8 mouse cellular contexts compared by ENCODE assay signal in genomic region chr4:137448197-137448596, GRCm38 (mm10). TPM values are rescaled to one million over a fixed set of nuclear protein-coding genes. Genes with fewer than 3 reads are reported as not detected.
DNase-seq lines count a peak whose midpoint lies in the region; ATAC-seq and TF ChIP-seq lines count a peak whose summit lies in the region.

No protein-coding gene starts in this region.

- WGBS in heart, adult 2 months: 15% methylated on average over 6 of the region's 6 CpGs
- 18% methylated on average over 6 of the region's 6 CpGs for WGBS in embryonic facial prominence, embryonic 14.5 days
- WGBS in midbrain, postnatal 0 days: 29% methylated on average over 6 of the region's 6 CpGs
- 72% methylated on average over 6 of the region's 6 CpGs for WGBS in forebrain, embryonic 10.5 days

- DNase-seq in heart, adult 2 months: peak; percentile 50 to 59
- DNase-seq in heart, postnatal 25 days (ENCODE audit: low spot score): no peak
- DNase-seq in retina, postnatal 1 day: peak; percentile 49
- no peak for DNase-seq in retina, embryonic 14.5 days (ENCODE audit: low spot score)
- DNase-seq in embryonic facial prominence, embryonic 14.5 days (ENCODE audit: low spot score): peak; percentile 80
- peak; percentile 25 for DNase-seq in midbrain, postnatal 0 days (ENCODE audit: low spot score)
- DNase-seq in spleen, postnatal 10 days (ENCODE audit: low spot score in 2 of 2): no peak
- DNase-seq in forebrain, embryonic 10.5 days (ENCODE audit: extremely low spot score, low spot score): no peak

- peak overlapping the region; percentile 29; the same call in 1 of the 2 replicates for H3K27ac ChIP-seq in heart, adult 2 months
- H3K27ac ChIP-seq in embryonic facial prominence, embryonic 14.5 days (replicated peaks; ENCODE audit: low read depth, low read length): peak overlapping the region; percentile 19; the same call in 1 of the 2 replicates
- H3K27ac ChIP-seq in midbrain, postnatal 0 days (ENCODE audit: low read depth, low read length): no peak overlapping the region
- H3K27ac ChIP-seq in forebrain, embryonic 10.5 days: no peak overlapping the region

- peak overlapping the region; percentile 5; the same call in 1 of the 2 replicates for H3K4me2 ChIP-seq in embryonic facial prominence, embryonic 14.5 days (ENCODE audit: low read depth, low read length)
- no peak overlapping the region for H3K4me2 ChIP-seq in midbrain, postnatal 0 days (ENCODE audit: low read depth, low read length, poor library complexity, severe bottlenecking)

- H3K9me3 ChIP-seq in embryonic facial prominence, embryonic 14.5 days (ENCODE audit: control insufficient read depth, low read length): no peaks in the 10 kb centered on the region
- no peaks in the 10 kb centered on the region for H3K9me3 ChIP-seq in midbrain, postnatal 0 days (ENCODE audit: low read length)
- H3K9me3 ChIP-seq in forebrain, embryonic 10.5 days: no peaks in the 10 kb centered on the region

- no peaks in the 10 kb centered on the region for H3K79me2 ChIP-seq in heart, adult 2 months (replicated peaks; ENCODE audit: control insufficient read depth, insufficient read depth, low read length)

- 0 out of 2 replicates have a peak overlapping the region, but pooled peaks have one; percentile 15 for H3K9ac ChIP-seq in heart, adult 2 months (ENCODE audit: low read depth, low read length)
- H3K9ac ChIP-seq in embryonic facial prominence, embryonic 14.5 days (ENCODE audit: low read depth, low read length): no peak overlapping the region
- H3K9ac ChIP-seq in midbrain, postnatal 0 days (replicated peaks; ENCODE audit: low read length, poor library complexity, severe bottlenecking): no peak overlapping the region

- no peaks in the 10 kb centered on the region for H3K27me3 ChIP-seq in heart, adult 2 months (ENCODE audit: control insufficient read depth, insufficient read depth, low read length)
- H3K27me3 ChIP-seq in embryonic facial prominence, embryonic 14.5 days (replicated peaks; ENCODE audit: control insufficient read depth, insufficient read depth, low read length): no peaks in the 10 kb centered on the region
- H3K27me3 ChIP-seq in midbrain, postnatal 0 days (ENCODE audit: insufficient read depth, low read length): no peaks in the 10 kb centered on the region
- H3K27me3 ChIP-seq in forebrain, embryonic 10.5 days (ENCODE audit: poor library complexity, severe bottlenecking): no peaks in the 10 kb centered on the region

- no peak for TF ChIP-seq CTCF in heart, adult 2 months (IDR thresholded peaks at IDR 0.05)
- TF ChIP-seq CTCF in midbrain, postnatal 0 days (IDR thresholded peaks at IDR 0.05): no peak

- no peak overlapping the region for H3K4me3 ChIP-seq in heart, adult 2 months
- H3K4me3 ChIP-seq in embryonic facial prominence, embryonic 14.5 days (ENCODE audit: low read depth, low read length): no peak overlapping the region
- H3K4me3 ChIP-seq in midbrain, postnatal 0 days (ENCODE audit: low read depth, low read length): no peak overlapping the region
- H3K4me3 ChIP-seq in forebrain, embryonic 10.5 days: no peak overlapping the region

- H3K4me1 ChIP-seq in heart, adult 2 months (ENCODE audit: control insufficient read depth, insufficient read depth, low read length): peaks cover 10% of the 10 kb centered on the region
- peaks cover 17% of the 10 kb centered on the region for H3K4me1 ChIP-seq in embryonic facial prominence, embryonic 14.5 days (ENCODE audit: control insufficient read depth, insufficient read depth, low read length)
- H3K4me1 ChIP-seq in midbrain, postnatal 0 days (ENCODE audit: insufficient read depth, low read length): no peaks in the 10 kb centered on the region
- H3K4me1 ChIP-seq in forebrain, embryonic 10.5 days: peaks cover 16% of the 10 kb centered on the region

- TF ChIP-seq POLR2A in heart, adult 2 months (IDR thresholded peaks at IDR 0.05; ENCODE audit: insufficient read depth, low read depth, low read length): no peak

- ATAC-seq in embryonic facial prominence, embryonic 14.5 days (ENCODE audit: low read depth): peak; percentile 81
- ATAC-seq in midbrain, postnatal 0 days (ENCODE audit: low FRiP score): no peak

- no peaks in the 10 kb centered on the region for H3K36me3 ChIP-seq in heart, adult 2 months (ENCODE audit: control insufficient read depth, insufficient read depth, low read length)
- H3K36me3 ChIP-seq in embryonic facial prominence, embryonic 14.5 days (ENCODE audit: control insufficient read depth, insufficient read depth, low read length): no peaks in the 10 kb centered on the region
- no peaks in the 10 kb centered on the region for H3K36me3 ChIP-seq in midbrain, postnatal 0 days (ENCODE audit: insufficient read depth, low read length)
- H3K36me3 ChIP-seq in forebrain, embryonic 10.5 days (replicated peaks): no peaks in the 10 kb centered on the region

- no peak for TF ChIP-seq EP300 in heart, adult 2 months (IDR thresholded peaks at IDR 0.05; ENCODE audit: insufficient read depth, low read depth, low read length)

- intact Hi-C loops in heart, adult 2 months (cut with DNase I): loop anchor here (5.0 kb wide), 1 partner anchor 39 kb away; no protein-coding TSS in a partner anchor
- intact Hi-C loops in heart, postnatal 25 days (cut with DNase I): loop anchor here (2.0 to 5.0 kb wide), 2 partner anchors 21 to 54 kb away; partner anchors contain the start of gene Hspg2

RNA-seq across cellular contexts. Expression of gene 1700013G24Rik, which starts 4.9 kb away (rescaled TPM):
- not detected for total RNA-seq in heart, adult 2 months (2021)
- 0.38 and 0.57 TPM in 2 replicates for polyA plus RNA-seq in heart, adult 2 months (2012; rRNA removed)
- not detected for total RNA-seq in heart, postnatal 25 days (2021)
- polyA plus RNA-seq in embryonic facial prominence, embryonic 14.5 days (2014; fragmentation: Nextera tagmentation; extraction: Ambion mirVana): 0.17 and 0.46 TPM in 2 replicates
- not detected in 2 replicates for total RNA-seq in midbrain, postnatal 0 days (2014; rRNA removed)
- polyA plus RNA-seq in midbrain, postnatal 0 days (2015; fragmentation: Nextera tagmentation; extraction: Ambion mirVana): not detected in 2 replicates
- polyA plus RNA-seq in forebrain, embryonic 10.5 days (2016; fragmentation: Nextera tagmentation; extraction: Ambion mirVana): not detected in 2 replicates

RNA-seq across cellular contexts. Expression of gene Cela3b, which starts 17.9 kb away (rescaled TPM):
- total RNA-seq in heart, adult 2 months (2021): not detected
- polyA plus RNA-seq in heart, adult 2 months (2012; rRNA removed): 0.32 TPM in 1 of 2 replicates, not detected in the other
- total RNA-seq in heart, postnatal 25 days (2021): not detected
- polyA plus RNA-seq in embryonic facial prominence, embryonic 14.5 days (2014; fragmentation: Nextera tagmentation; extraction: Ambion mirVana): 0.30 and 0.56 TPM in 2 replicates
- total RNA-seq in midbrain, postnatal 0 days (2014; rRNA removed): not detected in 2 replicates
- not detected in 2 replicates for polyA plus RNA-seq in midbrain, postnatal 0 days (2015; fragmentation: Nextera tagmentation; extraction: Ambion mirVana)
- polyA plus RNA-seq in forebrain, embryonic 10.5 days (2016; fragmentation: Nextera tagmentation; extraction: Ambion mirVana): not detected in 2 replicates

RNA-seq across cellular contexts. Expression of gene Hspg2, which starts 20.4 kb away (rescaled TPM):
- total RNA-seq in heart, adult 2 months (2021): 100 to 1,000 TPM; 174 to 190 TPM
- polyA plus RNA-seq in heart, adult 2 months (2012; rRNA removed): 86.7 and 114 TPM in 2 replicates
- total RNA-seq in heart, postnatal 25 days (2021): 100 to 1,000 TPM; 249 to 297 TPM
- 64.8 and 67.2 TPM in 2 replicates for polyA plus RNA-seq in embryonic facial prominence, embryonic 14.5 days (2014; fragmentation: Nextera tagmentation; extraction: Ambion mirVana)
- total RNA-seq in midbrain, postnatal 0 days (2014; rRNA removed): 26.1 and 30.5 TPM in 2 replicates
- polyA plus RNA-seq in midbrain, postnatal 0 days (2015; fragmentation: Nextera tagmentation; extraction: Ambion mirVana): 1.4 and 2.2 TPM in 2 replicates
- 15.6 and 17.9 TPM in 2 replicates for polyA plus RNA-seq in forebrain, embryonic 10.5 days (2016; fragmentation: Nextera tagmentation; extraction: Ambion mirVana)

RNA-seq across cellular contexts. Expression of gene Cela3a, which starts 38.6 kb away (rescaled TPM):
- not detected for total RNA-seq in heart, adult 2 months (2021)
- not detected in 2 replicates for polyA plus RNA-seq in heart, adult 2 months (2012; rRNA removed)
- not detected for total RNA-seq in heart, postnatal 25 days (2021)
- polyA plus RNA-seq in embryonic facial prominence, embryonic 14.5 days (2014; fragmentation: Nextera tagmentation; extraction: Ambion mirVana): not detected in 2 replicates
- total RNA-seq in midbrain, postnatal 0 days (2014; rRNA removed): not detected in 2 replicates
- not detected in 2 replicates for polyA plus RNA-seq in midbrain, postnatal 0 days (2015; fragmentation: Nextera tagmentation; extraction: Ambion mirVana)
- not detected in 2 replicates for polyA plus RNA-seq in forebrain, embryonic 10.5 days (2016; fragmentation: Nextera tagmentation; extraction: Ambion mirVana)

Comparison
In these comparisons a context has a peak if more than half of its experiments do, and no peak if none do; other contexts are left out.
1. DNase-seq: peak in heart, adult 2 months (2 of 2), retina, postnatal 1 day (single experiment), embryonic facial prominence, embryonic 14.5 days (single experiment) and midbrain, postnatal 0 days (single experiment); none in heart, postnatal 25 days (single experiment), retina, embryonic 14.5 days (single experiment), spleen, postnatal 10 days (0 of 2) and forebrain, embryonic 10.5 days (single experiment).
2. H3K27ac ChIP-seq: peak in heart, adult 2 months (single experiment) and embryonic facial prominence, embryonic 14.5 days (single experiment); none in midbrain, postnatal 0 days (single experiment) and forebrain, embryonic 10.5 days (single experiment).